Mouse (Mus musculus) layer of hippocampus, adult 18-20 months (tissue): ENCODE results near the gene Chd2. TPM values are rescaled to one million over a fixed set of nuclear protein-coding genes. Genes with fewer than 3 reads are reported as not detected.
A peak's percentile ranks its signal among the peaks of the same experiment; 100 is the strongest.

Source experiments
- DNase-seq, 2 experiments: peaks; one replicate each; pipeline ENCODE4 v3.0.0; 2022; ENCODE audit warnings: low spot score in 2 of 2
- total RNA-seq, 2 experiments: library from RNA; stranded (reverse); gene quantifications; 2 replicates each; pipeline ENCODE4 v1.2.3; 2021

The Chd2 gene
- total RNA-seq, 2 experiments from 2014 or later: 50.7 to 55.7 TPM

DNA sequence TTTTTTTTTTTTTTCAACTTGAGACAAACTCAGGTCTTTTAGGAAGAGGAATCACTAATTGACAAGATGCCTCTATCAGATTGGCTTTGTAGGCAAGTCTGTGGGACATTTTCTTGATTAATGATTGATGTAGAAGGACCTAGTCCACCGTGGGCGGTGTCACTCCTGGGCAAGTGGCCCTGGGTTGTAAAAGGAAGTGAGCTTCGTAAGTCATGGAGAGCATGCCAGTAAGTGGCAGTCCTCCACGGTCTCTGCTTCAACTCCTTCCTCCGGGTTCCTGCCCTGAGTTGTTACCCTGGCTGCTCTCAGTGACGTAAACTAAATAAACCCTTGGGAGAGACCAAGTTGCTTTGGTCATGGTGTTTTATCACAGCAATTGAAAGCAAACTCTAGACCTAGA, 22.5 kb upstream of the Chd2 start:
- DNase-seq: no peak

DNA sequence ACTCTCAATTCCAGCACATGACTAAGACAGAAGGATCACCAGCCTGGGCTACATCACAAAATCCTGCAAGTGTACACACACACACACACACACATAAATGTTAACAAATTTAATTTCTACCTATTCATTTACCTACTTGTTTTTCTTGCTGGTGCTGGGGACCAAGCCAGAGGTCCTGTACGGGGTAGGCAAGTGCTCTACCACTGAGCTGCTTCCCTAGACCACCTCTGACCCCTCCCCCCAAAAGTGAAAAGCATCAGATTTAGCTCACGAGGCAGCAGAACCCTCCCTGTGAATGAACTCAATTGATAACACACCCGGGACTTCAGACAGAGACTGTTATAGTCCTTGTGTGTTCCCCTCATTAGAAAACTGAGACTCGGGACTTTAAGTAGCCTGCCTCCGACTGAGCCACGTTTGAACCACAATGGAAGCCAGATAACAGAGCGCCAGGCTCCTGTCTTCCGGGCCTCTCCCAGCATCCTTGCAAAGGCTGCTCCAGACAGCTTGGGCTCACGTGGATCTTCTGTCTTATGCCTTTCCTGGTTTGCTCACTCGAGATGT, 19.9 kb upstream of the Chd2 start:
- DNase-seq: no peak

DNA sequence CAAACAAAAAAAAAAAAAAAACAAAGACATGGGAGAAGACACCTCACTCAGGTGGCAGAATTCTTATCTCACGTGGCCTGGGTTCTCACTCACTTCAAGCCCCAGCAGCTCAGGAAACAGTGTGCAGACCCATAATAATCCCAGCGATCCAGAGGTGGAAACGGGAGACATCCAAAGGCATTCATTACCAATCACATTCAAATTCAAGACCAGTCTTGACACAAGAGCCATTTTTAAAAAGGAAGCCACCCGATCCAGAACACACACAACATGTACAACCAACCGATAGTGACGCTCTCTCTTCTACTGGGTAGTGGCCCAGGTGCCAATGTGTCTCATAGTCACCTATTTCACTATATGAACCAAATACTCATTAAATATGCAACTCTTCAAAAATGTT, 19.2 kb upstream of the Chd2 start:
- DNase-seq: no peak

DNA sequence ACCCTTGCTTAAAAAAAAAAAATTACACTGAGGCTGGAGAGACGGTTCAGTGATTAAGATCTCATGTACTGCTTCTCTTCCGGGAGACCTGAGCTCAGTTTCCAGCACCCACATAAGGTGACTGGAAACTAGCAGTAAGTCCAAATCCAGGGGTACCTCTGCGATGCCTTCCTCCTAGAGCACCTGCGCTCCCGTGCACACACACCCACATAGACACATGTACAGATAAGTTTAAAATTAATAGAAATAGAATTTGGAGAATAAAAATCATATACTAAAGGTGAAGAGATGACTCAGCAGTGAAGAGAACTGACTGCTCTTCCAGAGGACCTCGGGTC, 18.2 kb upstream of the Chd2 start:
- DNase-seq: no peak

DNA sequence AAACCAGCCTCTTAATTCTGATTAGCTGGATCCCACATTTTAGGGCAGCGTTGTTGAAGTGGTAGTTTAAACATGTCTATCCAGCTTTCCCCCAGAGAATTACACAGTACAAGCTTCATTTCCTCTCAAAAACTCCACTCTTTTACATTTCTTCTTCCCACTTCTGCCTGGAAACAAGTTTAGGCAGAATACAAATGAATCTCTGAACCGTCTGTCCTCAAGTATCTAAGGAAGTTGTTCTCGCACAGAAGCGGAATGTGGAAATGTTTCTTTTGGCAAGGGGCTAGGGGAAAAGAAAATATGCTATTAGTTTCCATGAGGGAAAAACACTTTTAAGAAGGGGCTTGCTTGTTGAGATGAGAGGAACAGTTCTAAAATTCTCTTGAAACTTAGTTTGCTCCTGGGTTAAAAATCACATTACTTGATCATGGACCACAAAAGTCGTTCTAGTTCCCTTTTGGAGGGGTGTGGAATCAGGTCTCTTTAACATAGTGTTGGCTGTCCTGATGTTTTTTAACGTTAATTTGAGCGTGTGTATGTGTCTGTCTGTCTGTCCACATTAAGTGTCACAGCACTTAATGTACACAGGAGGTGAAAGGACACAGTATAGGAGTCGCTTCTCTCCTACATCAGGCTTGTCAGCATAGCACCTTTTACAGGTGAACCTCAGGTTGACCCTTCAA, 17.7 kb upstream of the Chd2 start:
- no peak for DNase-seq

DNA sequence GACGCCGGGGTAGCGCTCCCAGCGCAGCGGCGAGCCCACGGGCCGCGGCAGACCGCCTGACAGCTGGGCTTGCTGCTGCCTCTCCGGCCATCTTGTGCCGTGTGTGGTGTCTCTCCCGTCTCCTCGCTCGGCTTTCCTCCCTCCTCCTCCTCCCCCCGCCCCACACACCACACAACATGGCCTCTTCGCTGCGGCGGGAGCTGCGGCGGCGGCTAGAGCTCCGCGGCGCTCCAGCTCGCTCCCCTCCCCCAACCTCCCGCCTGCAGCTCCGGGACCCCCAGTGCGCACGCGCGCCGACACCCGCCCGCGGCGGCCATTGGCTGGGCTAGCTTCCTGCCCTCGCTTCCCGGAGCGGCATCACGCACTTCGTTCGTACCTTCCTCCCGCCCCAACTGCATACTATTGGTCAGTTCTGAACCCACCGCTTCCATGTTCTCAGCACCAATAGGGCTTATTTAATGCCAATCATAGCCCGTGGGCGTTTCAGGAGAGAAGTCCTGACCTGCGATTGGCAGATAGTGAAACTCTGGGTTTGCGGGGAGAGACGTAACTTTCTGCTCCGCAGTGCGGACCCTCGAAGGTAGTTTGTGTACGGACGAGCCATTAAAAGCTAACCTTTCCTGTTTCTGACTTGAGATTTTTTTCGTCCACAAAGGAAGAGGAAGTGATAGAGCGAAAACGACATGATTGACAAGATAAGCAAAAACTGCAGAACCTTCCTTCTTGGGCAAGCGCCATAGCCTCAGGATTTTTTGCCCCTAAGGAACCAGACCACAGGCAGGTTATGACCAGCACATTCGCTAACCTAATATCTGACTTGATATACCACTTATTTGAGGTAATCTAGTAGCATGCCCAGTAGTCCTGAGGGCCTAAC, 16.9 kb upstream of the Chd2 start:
- DNase-seq: peak; percentile 99 to 100

DNA sequence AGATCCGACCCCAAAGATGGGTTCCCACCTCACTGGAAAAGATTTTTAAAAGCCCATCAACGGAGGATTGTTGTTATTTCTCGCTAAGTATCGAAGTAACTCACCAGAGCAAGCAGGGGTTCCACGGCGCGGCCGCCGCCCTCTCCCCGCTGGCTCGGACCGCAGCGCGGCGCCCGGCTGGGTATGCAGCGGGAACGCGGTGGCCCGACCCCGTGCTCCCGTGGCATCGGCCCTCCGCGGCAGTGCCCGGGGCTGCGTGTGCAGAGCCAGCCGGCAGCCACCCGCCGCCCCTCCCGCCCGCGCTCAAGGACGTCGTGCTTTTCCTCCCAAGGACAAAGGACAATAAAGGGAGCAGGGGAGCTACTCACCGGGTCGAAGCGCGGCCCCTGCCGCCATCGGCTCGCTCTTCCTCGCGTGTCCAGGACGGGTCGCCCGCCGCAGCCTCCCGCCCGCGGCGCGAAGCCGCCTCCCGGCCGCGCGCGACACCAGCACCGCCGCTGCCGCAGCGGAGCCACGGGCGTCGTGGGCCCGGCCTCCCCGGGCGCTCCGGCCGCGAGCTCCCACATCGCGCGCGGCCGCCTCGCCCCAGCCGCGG, 16.1 kb upstream of the Chd2 start:
- no peak for DNase-seq

DNA sequence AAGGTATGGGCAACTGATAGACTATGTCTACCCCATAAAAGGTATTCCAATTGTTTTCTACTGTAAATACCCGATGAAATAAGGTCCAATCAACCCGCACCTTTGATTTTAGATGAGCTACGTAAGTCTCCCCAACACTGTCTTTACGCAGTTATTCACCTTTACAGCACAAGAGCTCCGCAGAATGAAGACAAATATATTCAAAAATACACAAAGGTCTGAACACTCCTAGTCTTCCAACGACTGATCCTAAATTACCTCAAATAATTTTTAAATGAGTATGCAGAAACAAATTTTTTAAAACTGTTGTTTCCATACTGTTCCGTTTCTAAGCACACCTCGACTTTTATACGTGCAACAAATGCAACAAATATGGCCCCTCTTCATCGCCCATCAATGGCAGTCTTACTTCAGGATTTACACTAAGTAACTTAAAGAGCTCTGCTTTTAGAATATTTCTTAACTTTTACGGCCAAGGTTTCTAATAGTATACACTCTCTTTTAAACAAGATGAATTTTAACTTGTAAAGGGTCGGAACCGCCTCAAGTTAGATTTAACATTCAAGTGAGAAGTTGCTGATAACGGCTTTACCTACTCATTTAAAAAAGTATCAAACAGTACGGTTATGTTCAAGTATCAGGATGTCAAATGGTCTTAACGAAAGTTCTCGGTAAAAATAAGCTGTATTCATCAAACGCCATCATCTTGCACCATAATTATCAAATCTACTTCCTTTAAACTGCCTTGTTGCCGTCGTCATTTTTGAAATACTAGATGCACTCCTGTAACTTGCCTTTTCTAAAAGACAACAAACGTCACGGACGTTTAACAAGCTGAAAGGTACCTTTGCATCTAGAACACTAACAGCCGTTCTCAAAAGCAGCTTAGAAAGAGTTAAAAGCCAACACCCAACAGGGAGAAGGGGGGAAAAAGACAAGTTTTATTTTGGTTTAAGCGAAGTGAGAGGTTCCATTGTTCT, 15.3 kb upstream of the Chd2 start:
- DNase-seq: no peak

DNA sequence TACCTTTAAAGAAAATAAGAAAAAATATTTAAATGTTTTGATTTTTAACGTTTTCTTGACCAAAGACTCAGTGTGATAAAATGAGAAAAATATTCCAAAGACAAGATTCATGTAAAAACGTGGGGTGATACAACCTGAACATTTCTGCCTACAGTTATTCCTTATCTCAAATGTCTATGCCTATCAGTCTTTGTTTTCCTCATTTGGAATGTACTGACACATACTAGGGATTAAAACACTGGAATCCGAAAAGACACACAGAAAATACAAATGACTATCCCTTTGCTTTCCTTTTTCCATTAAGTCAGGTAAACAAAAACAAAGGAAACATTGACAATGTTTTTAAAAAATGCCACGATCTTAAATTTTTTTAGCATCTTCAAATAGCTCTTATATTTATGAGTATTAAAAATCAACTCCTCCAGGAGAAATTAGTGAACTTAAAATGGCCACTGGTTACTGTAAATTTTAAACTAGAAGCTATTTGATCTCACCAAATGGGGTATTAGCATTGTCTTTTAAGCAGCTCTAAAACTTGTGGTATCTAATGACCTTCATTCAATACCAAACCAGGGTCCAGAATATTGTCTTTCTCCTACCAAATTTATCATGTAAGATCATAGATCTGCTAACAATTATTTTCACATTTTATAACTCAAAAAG, 14.4 kb upstream of the Chd2 start:
- DNase-seq: no peak

DNA sequence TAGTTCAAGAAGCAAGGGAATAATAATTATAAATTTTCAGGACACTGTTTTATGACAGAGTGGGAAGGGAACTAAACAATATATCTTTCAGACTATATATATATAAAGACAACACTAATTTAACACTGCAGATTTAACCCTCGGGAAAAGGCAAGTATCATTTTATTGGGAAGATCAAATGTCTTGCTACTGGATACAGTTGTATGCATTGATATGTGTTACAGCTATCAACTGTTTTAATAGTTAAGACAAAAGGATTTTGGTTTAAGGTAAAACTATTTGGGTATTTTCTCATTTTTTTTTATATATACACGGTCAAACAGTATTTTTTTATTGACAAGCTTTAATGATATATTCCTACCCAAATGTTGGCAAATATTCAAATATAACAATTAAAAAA, 13.2 kb upstream of the Chd2 start:
- no peak for DNase-seq

DNA sequence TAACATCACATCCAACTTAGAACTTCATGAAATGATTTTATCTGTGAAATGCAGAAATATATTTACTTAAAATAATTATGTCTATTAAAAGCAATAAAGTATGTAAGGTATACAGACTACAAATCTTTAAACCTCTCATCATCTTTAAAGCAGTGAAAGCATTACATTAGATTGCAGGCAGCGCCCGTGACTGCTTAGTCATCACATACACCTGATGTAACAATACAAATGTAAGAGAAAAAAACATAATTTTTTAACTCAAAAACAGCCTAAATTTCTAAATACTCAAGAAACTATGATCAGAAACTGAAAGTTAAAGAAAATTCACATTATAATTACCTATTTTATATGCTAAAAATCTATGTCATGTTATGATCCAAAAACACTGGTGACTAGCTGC, 11.5 kb upstream of the Chd2 start:
- DNase-seq: no peak

DNA sequence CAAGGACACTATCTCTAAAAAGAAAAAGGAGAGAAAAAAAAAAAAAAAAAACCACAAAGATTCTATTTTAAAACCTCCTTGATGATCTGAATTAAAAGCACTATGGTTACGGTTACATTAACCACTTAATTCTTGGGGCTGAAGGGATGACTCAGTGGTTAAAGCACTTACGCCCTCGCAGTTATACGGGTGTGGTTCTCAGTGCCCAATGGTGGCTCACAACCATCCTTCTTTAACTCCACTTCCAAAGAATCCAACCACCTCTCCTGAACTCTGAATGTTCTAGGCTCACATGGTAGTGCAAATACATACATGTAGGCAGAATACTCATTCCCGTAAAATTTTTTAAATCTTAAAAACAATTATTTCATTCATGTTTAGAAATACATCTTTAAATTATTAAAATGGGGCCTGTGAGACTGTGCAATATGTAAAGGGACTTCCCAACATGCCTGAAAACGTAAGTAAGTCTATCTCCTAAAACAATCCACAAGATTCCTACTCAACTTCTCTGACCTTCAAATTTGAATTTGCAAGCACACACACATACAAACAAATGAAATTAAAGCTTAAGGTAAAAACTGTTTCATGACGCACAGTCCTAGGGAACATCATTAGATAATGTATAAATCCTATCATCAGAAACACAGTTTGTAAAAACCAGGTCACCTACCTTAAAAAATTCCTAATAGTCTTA, 10.6 kb upstream of the Chd2 start:
- DNase-seq: no peak

DNA sequence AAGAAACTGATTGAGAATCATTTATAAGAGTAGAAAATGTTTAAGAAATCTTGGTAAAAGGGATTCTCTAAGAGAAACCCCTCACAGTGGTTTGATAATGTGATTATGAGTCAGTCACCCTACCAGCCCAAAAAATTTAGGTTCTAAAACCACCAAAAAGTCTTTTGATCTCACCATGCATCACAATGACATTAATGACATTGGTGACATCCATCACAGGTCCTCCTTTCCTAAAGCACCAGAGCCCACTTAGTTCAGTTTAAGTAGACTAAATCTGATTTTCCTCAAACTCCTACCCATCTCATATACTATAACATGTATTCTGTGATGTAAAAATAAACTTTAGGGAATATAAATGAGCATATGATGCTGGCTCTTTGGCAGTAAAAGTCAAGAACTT, 9.7 kb upstream of the Chd2 start:
- no peak for DNase-seq

DNA sequence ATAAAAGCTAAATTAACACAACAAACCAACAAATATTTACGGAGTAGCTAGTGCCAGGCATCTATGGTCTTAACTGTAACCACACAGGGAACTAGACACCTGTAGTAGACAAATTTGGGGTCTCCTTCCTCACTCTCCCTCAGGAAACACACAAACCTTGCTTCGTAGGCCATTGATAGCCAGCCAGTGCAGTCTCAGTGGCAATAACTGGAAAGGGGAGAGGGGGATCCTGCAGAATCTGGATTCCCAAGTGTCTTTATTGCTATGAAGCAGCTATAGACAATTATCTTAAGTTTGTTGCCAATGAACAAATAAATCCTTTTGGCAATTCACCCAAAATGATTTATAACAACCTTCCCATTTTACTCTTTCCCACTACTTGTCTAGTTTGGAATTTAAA, 6.4 kb upstream of the Chd2 start:
- no peak for DNase-seq

DNA sequence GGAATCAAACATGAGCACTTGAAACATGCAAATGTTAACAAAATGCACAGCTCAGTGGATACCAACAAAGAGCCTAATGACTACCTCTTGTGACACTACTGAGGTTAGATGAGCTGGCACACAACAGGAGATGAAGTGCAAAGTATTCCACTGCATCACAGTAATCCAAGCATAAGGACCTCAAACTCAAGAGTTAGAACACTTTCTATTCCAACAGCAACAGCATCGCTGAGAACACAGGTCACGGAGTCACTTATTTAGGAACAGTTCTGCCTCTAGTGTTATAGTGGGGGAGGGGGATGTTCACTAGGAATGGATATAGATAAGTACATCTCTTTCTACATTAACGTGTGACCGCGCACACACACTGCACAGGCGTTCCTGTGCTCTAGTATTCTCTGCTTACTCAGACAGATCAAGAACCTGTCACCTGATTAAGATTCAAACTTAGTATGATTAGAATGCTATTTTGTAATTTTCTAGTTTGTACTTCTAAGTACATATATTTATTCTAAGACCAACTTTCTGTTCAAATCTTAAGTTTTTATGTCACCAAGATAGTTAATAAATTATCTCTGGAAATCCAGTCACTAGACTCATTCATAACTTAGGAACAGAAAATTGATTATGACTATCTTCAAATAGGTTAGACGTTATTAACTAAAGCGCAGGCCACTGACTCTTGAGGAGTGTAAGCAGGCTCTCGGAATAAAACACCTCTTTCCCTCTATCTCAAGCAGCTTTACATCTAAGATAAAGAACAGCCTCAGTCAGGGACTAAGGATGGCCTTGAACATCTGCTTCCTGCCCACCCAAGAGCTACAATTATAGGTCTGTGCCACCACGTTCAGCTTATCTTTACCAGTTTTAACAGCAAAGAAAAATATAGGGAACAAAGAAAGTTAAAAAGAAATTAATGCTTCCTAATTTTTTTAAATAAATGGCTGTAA, 5.2 kb upstream of the Chd2 start:
- no peak for DNase-seq

DNA sequence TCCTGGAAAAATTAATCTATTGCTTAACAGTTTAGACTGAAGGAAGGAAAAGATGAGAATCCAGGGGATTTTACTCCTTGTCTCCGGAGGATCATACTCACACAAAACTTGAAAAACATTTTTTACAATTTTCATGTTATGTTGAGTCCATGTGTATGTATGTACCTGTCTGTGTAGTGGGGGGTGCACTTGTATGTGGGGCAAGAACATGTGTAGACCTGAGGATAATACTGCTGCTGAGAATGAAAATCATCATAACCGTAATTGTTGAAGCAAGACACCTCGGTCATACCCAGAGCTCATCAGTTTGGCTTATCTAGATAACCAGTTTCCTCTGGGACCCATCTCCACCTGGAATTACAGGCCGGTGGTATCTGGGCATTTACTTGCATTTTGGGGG, 3.4 kb upstream of the Chd2 start:
- DNase-seq: no peak

DNA sequence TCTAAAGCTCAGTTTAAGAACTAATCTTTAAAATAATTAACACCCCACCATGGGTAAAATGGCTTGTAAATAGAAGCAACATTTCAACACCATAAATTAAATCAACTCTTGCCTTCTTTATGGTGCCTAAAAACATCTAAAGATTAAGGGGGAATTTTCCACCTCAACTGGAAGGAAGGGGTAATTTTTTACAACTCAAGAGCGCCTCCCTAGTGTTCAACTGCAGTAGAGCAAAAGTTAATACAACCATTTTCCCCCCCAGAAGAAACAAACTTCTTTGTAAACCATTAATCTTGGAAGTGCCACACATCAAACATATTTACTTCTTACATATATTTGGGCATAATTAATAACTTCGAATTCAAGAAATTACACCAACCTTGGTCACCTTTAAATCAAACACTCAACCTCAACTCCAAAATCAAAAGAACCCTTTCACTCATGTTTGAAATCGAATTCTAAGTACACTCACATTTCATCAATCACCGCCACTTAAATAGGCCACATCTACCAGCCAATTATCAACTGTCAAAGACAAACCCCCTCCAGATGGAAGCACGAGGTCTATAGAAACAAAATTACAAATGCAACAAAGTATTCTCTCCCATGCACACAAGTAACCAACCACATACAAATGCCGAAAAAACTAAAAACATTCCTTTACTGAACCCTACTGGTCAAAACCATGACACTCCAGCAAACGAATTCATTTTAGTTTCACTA, 662 bp upstream of the Chd2 start:
- DNase-seq: no peak

DNA sequence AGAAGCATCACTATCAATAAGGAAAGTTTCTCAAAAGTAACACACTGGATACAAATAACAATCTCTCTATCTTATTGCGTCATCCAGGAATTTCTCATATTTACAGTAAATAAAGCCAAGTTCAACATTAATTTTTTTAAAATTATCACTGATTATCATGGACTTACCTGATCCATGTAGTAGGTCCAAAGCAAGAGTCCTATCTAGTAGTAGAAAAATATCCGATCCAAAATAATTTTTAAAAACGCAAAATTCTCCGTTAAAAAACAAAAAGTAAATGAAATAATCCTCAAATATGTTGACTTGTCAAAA, 595 bp downstream of the Chd2 start:
- no peak for DNase-seq
